Mouse (Mus musculus) bone marrow, adult 2 months (tissue): ENCODE results near the gene Gcnt4.

ENCODE experiments used
- CTCF ChIP-seq: fragments of 200-500 bp; IDR thresholded peaks from 2 replicates; pipeline ENCODE4 v1.5.1; 2011; ENCODE audit warnings: low read length, control low read depth; ENCODE audit not compliant: control insufficient read depth, insufficient read depth
- POLR2A ChIP-seq: fragments of 200-500 bp; IDR thresholded peaks from 2 replicates; pipeline ENCODE4 v1.6.1; 2011; ENCODE audit warnings: low read depth, mild to moderate bottlenecking, control low read depth, low read length, borderline replicate concordance; ENCODE audit not compliant: control insufficient read depth

DNA sequence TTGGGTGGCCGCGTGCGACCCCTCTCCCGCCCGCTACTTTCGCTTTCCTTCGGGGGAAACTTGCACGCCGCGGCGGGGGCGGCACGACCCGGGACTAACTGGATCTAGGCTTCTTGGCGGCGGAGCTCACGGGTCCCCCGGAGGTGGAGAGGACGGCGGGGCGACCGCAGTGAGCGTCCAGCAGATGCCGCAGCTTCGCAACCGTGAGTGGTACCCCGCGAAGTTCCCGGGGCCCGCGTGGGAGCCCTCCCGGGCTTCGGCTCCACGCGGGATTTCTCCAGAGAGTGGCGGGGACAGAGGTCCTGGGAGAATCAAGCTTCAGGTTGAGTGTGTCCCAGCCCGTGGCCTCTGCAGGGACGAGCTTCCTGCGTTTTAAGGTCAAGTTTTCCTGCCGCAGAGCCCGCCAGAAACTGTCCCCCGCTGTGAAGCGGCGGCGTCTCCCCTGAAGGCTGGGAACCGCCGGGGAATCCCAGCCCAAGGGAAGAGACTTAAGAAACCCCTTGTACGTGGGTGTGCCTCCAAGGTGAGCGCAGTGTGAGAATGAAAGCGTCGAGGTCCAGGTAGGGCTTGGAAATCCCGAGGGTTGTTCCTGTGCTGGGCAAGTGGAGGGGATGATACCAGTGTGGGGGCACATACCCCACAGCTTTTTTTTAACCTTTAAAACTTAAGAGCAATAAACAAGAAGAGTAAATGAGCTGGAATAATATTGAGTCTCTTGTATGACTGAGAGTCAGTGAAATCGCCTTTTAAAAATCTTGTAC lies 676 bp downstream of the Gcnt4 start:
- TF ChIP-seq CTCF (no peak), POLR2A (no peak)
